Mouse (Mus musculus) limb, embryonic 15.5 days (tissue): ENCODE data around the gene Dpp3. TPM values are rescaled to one million over a fixed set of nuclear protein-coding genes. Genes with fewer than 3 reads are reported as not detected.

ENCODE experiments used
- polyA plus RNA-seq: library from polyadenylated mRNA; unstranded; fragments of >200 nt; fragmentation: Nextera tagmentation; extraction: Ambion mirVana; gene quantifications from 2 replicates; pipeline ENCODE4 v1.2.1, GENCODE M21; 2015

The Dpp3 gene
- polyA plus RNA-seq, 1 experiment from 2014 or later, result 127 TPM

Other genes with a start within 250 kb of the Dpp3 start
- gene Gm960, start 229.6 kb downstream of the Dpp3 start, polyA plus RNA-seq, result 2.9 and 4.0 TPM in 2 replicates
- 5.5 TPM in 2 replicates for gene Sptbn2, start 217.1 kb downstream of the Dpp3 start, polyA plus RNA-seq
- 56.3 and 56.9 TPM in 2 replicates for gene Rbm4b, start 171.8 kb downstream of the Dpp3 start, polyA plus RNA-seq
- gene Rbm4, start 134.4 kb downstream of the Dpp3 start, polyA plus RNA-seq, result 60.3 and 63.0 TPM in 2 replicates
- gene Gm21992, start 116.7 kb downstream of the Dpp3 start, polyA plus RNA-seq, result 31.2 and 31.5 TPM in 2 replicates
- gene Rbm14, start 116.7 kb downstream of the Dpp3 start, polyA plus RNA-seq, result 70.3 and 70.7 TPM in 2 replicates
- gene Ccs, start 89.0 kb downstream of the Dpp3 start, polyA plus RNA-seq, result 63.7 and 63.9 TPM in 2 replicates
- gene Ccdc87, start 88.9 kb downstream of the Dpp3 start, polyA plus RNA-seq, result 0.16 TPM in 1 of 2 replicates, not detected in the other
- gene Ctsf, start 73.2 kb downstream of the Dpp3 start, polyA plus RNA-seq, result 48.6 and 49.4 TPM in 2 replicates
- gene Actn3, start 50.4 kb downstream of the Dpp3 start, polyA plus RNA-seq, result 9.5 and 14.1 TPM in 2 replicates
- 9.9 and 11.4 TPM in 2 replicates for gene Zdhhc24, start 49.6 kb downstream of the Dpp3 start, polyA plus RNA-seq
- gene Bbs1, start 21.7 kb downstream of the Dpp3 start, polyA plus RNA-seq, result 3.0 and 3.3 TPM in 2 replicates
- gene Peli3, start 14.8 kb upstream of the Dpp3 start, polyA plus RNA-seq, result 2.6 and 4.0 TPM in 2 replicates
- gene Mrpl11, start 33.9 kb upstream of the Dpp3 start, polyA plus RNA-seq, result 80.5 and 83.4 TPM in 2 replicates
- gene Npas4, start 62.0 kb upstream of the Dpp3 start, polyA plus RNA-seq, result not detected in 2 replicates
- 4.4 and 5.2 TPM in 2 replicates for gene Slc29a2, start 95.6 kb upstream of the Dpp3 start, polyA plus RNA-seq
- gene B4gat1, start 110.5 kb upstream of the Dpp3 start, polyA plus RNA-seq, result 45.1 and 47.9 TPM in 2 replicates
- 2.5 and 3.0 TPM in 2 replicates for gene AC124502.3, start 110.6 kb upstream of the Dpp3 start, polyA plus RNA-seq
- 41.6 and 42.4 TPM in 2 replicates for gene Brms1, start 113.1 kb upstream of the Dpp3 start, polyA plus RNA-seq
- gene Rin1, start 122.2 kb upstream of the Dpp3 start, polyA plus RNA-seq, result 2.6 and 3.2 TPM in 2 replicates
- 95.9 and 117 TPM in 2 replicates for gene Cd248, start 139.8 kb upstream of the Dpp3 start, polyA plus RNA-seq
- gene Tmem151a, start 157.2 kb upstream of the Dpp3 start, polyA plus RNA-seq, result 1.0 and 2.2 TPM in 2 replicates
- 126 and 140 TPM in 2 replicates for gene Yif1a, start 160.3 kb upstream of the Dpp3 start, polyA plus RNA-seq
- gene Cnih2, start 170.2 kb upstream of the Dpp3 start, polyA plus RNA-seq, result 17.6 and 26.3 TPM in 2 replicates
- gene Rab1b, start 178.8 kb upstream of the Dpp3 start, polyA plus RNA-seq, result 239 and 270 TPM in 2 replicates
- gene Klc2, start 190.3 kb upstream of the Dpp3 start, polyA plus RNA-seq, result 13.0 and 16.9 TPM in 2 replicates